Mouse (Mus musculus): Measurements from ENCODE around the gene Hoxd13.

The Hoxd13 gene

GRCm38 (mm10) chr2:74667842-74668357 lies at the start of gene Hoxd13:
Gene Hoxd13, plus strand, starts transcription at chr2:74668310.
- ATAC-seq (ENCODE audit: insufficient number of reproducible peaks, low FRiP score, low TSS enrichment), result no peak

- no peak for ATAC-seq (ENCODE audit: insufficient number of reproducible peaks, low FRiP score, low TSS enrichment)
Measured at GRCm38 (mm10) chr2:74619676-74620246, 48.3 kb upstream of the Hoxd13 start.

DNA sequence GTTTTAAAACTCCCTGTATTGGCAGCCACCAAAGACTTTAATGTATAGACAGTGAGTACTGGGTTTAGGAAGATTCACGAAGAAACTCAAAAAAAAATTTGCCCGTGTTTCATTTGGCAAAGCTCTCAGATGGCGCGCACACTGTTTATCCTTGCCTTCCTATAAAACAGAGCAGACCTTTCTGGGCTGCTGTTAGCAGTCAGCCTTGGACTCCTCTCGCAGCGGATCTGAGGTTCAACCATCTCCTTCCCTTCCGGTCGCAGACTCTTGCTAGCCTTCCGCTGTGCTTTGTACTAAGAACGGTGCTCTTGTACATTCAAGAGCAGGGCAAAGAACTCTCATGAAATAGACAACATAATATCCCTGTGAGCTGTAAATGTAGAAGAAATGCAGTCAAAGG lies 47.7 kb upstream of the Hoxd13 start:
- ATAC-seq (ENCODE audit: insufficient number of reproducible peaks, low FRiP score, low TSS enrichment), result no peak

DNA sequence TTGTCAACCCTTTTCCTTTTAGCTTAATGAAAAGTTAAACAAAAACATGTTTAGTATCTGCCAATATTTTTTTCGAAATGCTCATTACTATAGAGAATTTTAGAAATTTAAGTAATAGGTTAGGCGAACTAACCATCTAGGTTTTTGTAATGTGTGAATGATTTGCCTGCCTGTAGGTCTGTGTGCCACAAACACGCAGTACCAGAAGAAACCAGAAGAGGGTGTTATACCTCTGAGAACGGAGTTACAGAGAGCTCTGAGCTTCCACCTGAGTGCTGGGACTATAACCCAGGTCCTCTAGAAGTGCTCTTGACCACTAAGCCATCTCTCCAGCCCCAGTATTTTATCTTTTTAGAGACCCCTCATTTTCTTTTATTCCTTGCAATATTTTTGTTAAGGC lies 32.7 kb upstream of the Hoxd13 start:
- no peak for ATAC-seq (ENCODE audit: insufficient number of reproducible peaks, low FRiP score, low TSS enrichment)

DNA sequence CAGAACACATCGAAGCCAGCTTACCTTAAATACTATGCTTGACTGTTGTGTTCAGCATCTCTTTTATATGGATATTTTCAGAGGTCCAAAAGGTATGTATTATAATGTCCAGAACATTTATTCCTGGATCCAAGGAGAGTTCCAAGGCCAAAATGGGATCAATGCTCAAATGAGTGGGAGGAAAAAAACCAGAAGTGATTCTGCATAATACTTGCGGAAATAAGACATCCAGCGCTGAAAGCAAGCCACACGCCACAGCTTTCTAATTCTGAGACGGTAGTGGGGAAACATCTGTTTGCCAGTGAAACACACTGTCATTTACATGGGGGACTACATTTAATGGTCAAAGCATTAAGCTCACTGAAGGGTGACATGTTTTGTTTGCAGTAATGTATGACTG lies 25.7 kb upstream of the Hoxd13 start:
- ATAC-seq (ENCODE audit: insufficient number of reproducible peaks, low FRiP score, low TSS enrichment), result no peak

DNA sequence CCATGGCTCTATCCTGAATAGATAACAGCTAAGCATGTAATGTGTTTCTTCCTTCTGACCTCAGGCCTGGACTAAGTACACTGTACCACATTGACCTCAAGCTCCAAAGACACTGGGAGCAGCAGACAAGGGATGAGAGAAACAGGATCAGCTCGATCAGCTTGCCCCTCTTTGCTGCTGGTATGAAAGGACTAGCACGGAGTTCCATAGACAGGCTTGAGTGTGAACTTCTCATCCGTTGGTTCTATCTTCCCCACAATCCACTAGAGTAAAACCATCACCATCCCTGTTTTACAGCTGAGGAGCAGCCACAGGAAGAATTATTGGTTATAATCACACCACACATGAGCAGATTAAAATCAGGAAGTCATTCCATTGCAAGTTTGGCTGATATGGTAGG lies 22.5 kb upstream of the Hoxd13 start:
- ATAC-seq (ENCODE audit: insufficient number of reproducible peaks, low FRiP score, low TSS enrichment), result no peak

DNA sequence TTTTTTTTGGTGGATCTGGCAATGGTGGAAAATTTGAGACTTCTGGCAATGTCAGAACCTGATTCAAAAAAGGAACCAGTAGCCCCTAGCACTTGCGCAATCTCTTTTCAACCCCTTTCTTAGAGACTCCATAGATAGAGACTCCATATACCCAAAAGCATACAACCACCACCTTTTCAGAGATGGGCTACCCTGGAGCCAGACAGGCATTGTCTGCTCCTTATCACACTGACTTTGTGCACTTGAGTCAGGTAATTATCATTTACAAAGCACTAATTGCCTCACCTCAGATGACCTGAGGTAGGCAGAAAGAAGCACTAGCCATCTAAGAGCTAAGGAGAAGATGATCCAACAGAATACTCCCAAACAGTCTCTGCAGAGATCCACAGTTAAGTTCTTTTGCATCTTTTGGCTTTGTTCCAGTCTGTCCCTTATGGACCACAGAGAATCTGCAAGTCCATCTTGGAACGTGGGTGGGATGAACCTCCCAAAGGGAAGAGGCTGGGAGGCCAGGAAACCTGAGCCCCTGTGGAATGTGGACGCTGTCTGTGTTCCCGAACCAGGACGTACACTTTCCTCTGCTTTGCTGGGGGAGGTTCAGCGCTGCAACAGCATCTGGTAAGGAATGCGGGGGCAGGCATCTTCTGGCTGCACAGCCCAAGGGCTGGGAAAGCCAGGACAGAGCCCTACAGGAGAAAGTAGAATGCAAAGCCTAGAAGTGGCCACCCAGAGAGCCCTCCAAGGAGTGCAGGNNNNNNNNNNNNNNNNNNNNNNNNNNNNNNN lies 20.8 kb upstream of the Hoxd13 start:
- ATAC-seq (ENCODE audit: insufficient number of reproducible peaks, low FRiP score, low TSS enrichment), result no peak

- ATAC-seq (ENCODE audit: insufficient number of reproducible peaks, low FRiP score, low TSS enrichment), result no peak
Measured at GRCm38 (mm10) chr2:74652996-74653340, 15.1 kb upstream of the Hoxd13 start.

DNA sequence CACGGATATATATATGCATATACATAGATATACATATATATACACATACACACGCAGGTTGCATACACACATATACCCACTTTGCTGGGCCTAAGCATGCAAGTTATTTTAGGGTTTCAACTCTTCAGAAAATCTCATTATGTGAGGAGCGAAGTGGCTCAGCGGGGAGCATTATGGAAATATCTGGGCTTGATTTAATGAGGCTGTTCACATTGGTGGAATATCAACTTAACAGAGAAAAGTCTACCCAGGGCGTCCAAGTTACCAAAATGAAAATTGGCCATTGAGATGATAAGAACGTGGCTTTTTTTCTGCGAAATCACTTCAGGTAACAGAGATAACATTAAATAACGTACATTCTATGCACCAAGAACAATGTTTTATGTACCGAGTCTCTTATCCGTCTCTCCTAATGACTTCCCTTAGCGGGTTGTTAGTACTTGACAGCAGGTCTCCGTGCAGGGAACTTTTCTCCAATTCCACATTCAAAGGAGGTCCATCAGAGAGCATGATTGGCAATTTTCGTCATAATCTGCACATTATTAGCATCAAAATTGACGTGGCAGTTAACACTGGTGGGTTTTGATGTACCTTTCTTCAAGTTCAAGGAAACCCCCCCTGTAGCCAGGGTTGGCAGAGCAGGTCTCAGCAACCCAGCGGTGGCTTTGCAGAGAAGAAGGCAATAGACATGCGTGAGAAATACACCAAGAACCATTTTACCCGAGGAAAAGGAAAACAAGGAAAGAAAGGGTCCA lies 14.2 kb upstream of the Hoxd13 start:
- no peak for ATAC-seq (ENCODE audit: insufficient number of reproducible peaks, low FRiP score, low TSS enrichment)

- no peak for ATAC-seq (ENCODE audit: insufficient number of reproducible peaks, low FRiP score, low TSS enrichment)
Measured at GRCm38 (mm10) chr2:74654743-74655419, 13.2 kb upstream of the Hoxd13 start.

GRCm38 (mm10) chr2:74655420-74655781 lies 12.7 kb upstream of the Hoxd13 start:
- no peak for ATAC-seq (ENCODE audit: insufficient number of reproducible peaks, low FRiP score, low TSS enrichment)

DNA sequence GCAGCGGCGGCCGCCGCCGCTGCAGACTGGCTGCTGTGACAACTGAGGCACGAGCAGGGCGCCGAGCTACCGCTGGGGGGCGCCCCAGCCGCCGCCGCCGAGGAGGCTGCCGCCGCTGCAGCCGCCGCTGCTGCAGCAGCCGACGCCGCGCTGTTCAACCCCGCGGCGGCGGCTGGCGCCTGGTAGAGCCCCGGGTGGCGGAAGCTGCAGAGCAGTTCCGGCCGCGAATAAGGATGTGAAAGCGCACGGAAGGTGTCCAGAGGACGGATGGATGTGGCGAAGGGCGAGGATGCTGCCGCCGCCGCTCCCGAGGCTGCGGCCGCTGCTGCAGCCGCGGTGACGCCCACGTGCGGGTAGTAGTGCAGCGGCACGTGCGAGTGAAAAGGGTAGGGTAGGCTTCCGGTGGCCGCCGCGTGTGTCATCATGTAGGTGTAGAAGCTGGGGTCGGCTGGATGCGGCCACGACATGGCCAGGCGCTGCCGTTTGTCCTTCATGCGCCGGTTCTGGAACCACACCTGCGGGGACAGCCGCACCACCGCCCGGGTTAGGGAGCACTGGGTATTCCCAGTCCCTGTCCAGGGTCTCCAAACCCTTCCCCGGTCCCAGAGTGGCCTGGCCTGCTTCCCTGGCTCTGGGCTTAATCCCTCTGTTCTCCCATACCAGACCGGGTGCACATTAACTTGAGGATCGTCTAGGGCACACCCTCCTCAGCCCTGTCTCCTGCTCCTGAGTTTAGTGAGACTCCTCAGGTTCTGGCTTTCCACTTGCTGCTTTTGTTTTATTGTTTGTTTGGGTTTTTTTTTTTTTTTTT lies 12.1 kb upstream of the Hoxd13 start:
- no peak for ATAC-seq (ENCODE audit: insufficient number of reproducible peaks, low FRiP score, low TSS enrichment)

DNA sequence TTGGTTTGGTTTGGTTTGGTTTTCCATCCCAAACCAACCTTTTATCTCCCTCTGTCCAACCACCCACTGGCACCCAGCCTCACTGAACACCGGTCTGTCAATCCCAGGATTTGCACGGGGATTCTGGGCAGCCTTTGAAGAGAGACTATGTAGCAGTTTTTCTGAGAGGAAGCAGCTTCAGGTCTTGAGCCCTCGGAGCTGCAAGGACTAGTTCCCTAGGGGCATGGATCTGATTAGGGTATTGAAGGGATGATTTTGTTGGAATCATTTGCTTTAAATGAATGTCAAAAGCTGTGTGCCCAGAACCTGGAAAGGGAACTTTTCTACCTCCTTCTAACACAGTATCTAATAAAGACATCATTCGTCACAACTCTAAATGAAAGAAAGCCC lies 11.5 kb upstream of the Hoxd13 start:
- no peak for ATAC-seq (ENCODE audit: insufficient number of reproducible peaks, low FRiP score, low TSS enrichment)

- no peak for ATAC-seq (ENCODE audit: insufficient number of reproducible peaks, low FRiP score, low TSS enrichment)
Measured at GRCm38 (mm10) chr2:74657251-74658023, 10.7 kb upstream of the Hoxd13 start.

GRCm38 (mm10) chr2:74658024-74658666 lies 10.0 kb upstream of the Hoxd13 start:
- ATAC-seq (ENCODE audit: insufficient number of reproducible peaks, low FRiP score, low TSS enrichment), result no peak

DNA sequence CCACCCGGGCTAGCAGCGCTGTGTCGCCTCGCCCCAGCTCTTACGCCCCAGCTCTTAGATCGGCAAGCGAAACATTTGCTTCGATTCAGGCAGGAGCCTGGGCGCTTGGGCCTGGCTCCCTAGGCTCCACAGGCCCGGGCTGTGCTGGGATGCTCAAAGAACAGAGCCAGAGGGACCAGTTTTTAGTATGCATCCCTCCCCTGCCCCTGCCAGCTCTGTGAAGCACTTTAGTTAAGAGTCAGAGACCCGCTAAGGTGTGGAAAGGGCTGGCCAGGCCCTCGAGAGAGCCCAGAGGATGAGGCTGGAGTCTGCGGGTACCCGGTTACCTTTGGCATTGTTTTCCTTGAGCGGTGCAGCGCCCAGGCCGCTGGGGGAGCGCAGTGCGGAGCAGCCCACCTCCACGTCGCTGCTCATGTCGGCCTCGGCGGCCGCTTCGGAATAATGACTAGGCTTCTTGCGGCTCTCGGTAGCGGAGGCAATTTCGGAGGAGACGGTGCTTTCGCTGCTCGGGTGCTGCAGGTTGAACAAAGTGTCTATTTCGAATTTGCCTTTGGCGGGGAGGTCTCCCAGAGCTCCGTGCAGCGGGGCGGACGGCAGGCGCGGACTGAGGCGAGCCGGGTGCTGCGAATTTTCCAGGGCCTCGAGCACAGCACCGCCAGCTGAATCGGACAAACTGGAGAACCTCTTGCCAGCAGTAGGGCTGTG lies 9.3 kb upstream of the Hoxd13 start:
- no peak for ATAC-seq (ENCODE audit: insufficient number of reproducible peaks, low FRiP score, low TSS enrichment)

- ATAC-seq (ENCODE audit: insufficient number of reproducible peaks, low FRiP score, low TSS enrichment), result no peak
Measured at GRCm38 (mm10) chr2:74659507-74660005, 8.6 kb upstream of the Hoxd13 start, which contains the start of gene Evx2. Gene Evx2, minus strand, starts transcription at chr2:74659557.

Measured in cerebellum, adult (tissue).